Mouse (Mus musculus) embryonic facial prominence, embryonic 15.5 days (tissue): Measurements from ENCODE around the gene Mrvi1. TPM values are rescaled to one million over a fixed set of nuclear protein-coding genes. Genes with fewer than 3 reads are reported as not detected.

Source experiments
- ATAC-seq: fragments of 200-750 bp; cut with Nextera tagmentation; 2 replicates; pipeline ENCODE4 v1.8.0; 2017; ENCODE audit warnings: low read depth, moderate TSS enrichment; ENCODE audit not compliant: insufficient number of reproducible peaks, low FRiP score, low TSS enrichment
- H3K27ac ChIP-seq: fragments of 300-500 bp; sonication (generic); replicated peaks from 2 replicates; pipeline ENCODE4 v1.5.1; 2015; ENCODE audit warnings: mild to moderate bottlenecking, inconsistent platforms
- H3K27me3 ChIP-seq: fragments of 300-500 bp; sonication (generic); 2 replicates; pipeline ENCODE4 v1.6.1; 2015; ENCODE audit warnings: inconsistent platforms
- H3K36me3 ChIP-seq: fragments of 300-500 bp; sonication (generic); 2 replicates; pipeline ENCODE4 v1.6.1; 2015; ENCODE audit warnings: mild to moderate bottlenecking, inconsistent platforms
- H3K4me1 ChIP-seq: fragments of 300-500 bp; sonication (generic); 2 replicates; pipeline ENCODE4 v1.6.1; 2015; ENCODE audit warnings: inconsistent platforms
- H3K4me2 ChIP-seq: fragments of 300-500 bp; sonication (generic); replicated peaks from 2 replicates; pipeline ENCODE4 v1.6.1; 2015; ENCODE audit warnings: mild to moderate bottlenecking, inconsistent platforms
- H3K4me3 ChIP-seq: fragments of 300-500 bp; sonication (generic); replicated peaks from 2 replicates; pipeline ENCODE4 v1.5.1; 2015; ENCODE audit warnings: mild to moderate bottlenecking, inconsistent platforms
- H3K9ac ChIP-seq: fragments of 300-500 bp; sonication (generic); 2 replicates; pipeline ENCODE4 v1.6.1; 2015; ENCODE audit warnings: inconsistent platforms
- H3K9me3 ChIP-seq: fragments of 300-500 bp; sonication (generic); replicated peaks from 2 replicates; pipeline ENCODE4 v1.6.1; 2016; ENCODE audit warnings: inconsistent platforms
- WGBS: fragments of 180-500 bp; shearing (Covaris S2); methylation state at CpG from one replicate; pipeline ENCODE4 v1.1.7; 2015; 5-methylcytosine and 5-hydroxymethylcytosine counted together
- polyA plus RNA-seq: library from polyadenylated mRNA; unstranded; fragments of >200 nt; fragmentation: Nextera tagmentation; extraction: Ambion mirVana; gene quantifications from 2 replicates; pipeline ENCODE4 v1.2.1, GENCODE M21; 2015

Mrvi1 gene
- polyA plus RNA-seq, 1 experiment from 2014 or later: 2.1 TPM

GRCm38 (mm10) chr7:110851541-110852203, 130.6 kb downstream of the Mrvi1 start:
- 72% methylated on average over 7 of the region's 7 CpGs for WGBS
- no peak for ATAC-seq

GRCm38 (mm10) chr7:110848371-110848770, 133.9 kb downstream of the Mrvi1 start:
- H3K36me3 ChIP-seq: no peaks in the 10 kb centered on the region
- H3K27me3 ChIP-seq: no peaks in the 10 kb centered on the region
- H3K4me2 ChIP-seq: no peak overlapping the region
- 87% methylated on average over 1 of the region's 1 CpGs for WGBS
- no peak overlapping the region for H3K4me3 ChIP-seq
- peaks cover 1% of the 10 kb centered on the region; the same call in 1 of the 2 replicates for H3K4me1 ChIP-seq
- ATAC-seq: no peak
- H3K9ac ChIP-seq: no peak overlapping the region
- no peak overlapping the region for H3K27ac ChIP-seq
- no peaks in the 10 kb centered on the region for H3K9me3 ChIP-seq

More at GRCm38 (mm10) chr7:110851541-110852203, 130.6 kb downstream of the Mrvi1 start:
- Histone ChIP-seq H3K36me3 (no peaks in the 10 kb centered on the region), H3K9me3 (no peaks in the 10 kb centered on the region), H3K4me1 (no peaks in the 10 kb centered on the region), H3K27me3 (no peaks in the 10 kb centered on the region), H3K4me3 (no peak overlapping the region), H3K4me2 (no peak overlapping the region), H3K9ac (no peak overlapping the region), H3K27ac (no peak overlapping the region; the same call in 1 of the 2 replicates)

- Histone ChIP-seq H3K9ac (no peak overlapping the region), H3K27ac (no peak overlapping the region), H3K9me3 (no peaks in the 10 kb centered on the region), H3K36me3 (no peaks in the 10 kb centered on the region), H3K4me2 (no peak overlapping the region), H3K4me3 (no peak overlapping the region), H3K27me3 (no peaks in the 10 kb centered on the region), H3K4me1 (peaks cover 3% of the 10 kb centered on the region; the same call in 1 of the 2 replicates)
- ATAC-seq: no peak
- 74% methylated on average over 2 of the region's 2 CpGs for WGBS
Measured at GRCm38 (mm10) chr7:110847321-110847720, 134.9 kb downstream of the Mrvi1 start.

- peak; percentile 91 for ATAC-seq
- no peaks in the 10 kb centered on the region for H3K36me3 ChIP-seq
- peaks cover 3% of the 10 kb centered on the region; the same call in 1 of the 2 replicates for H3K4me1 ChIP-seq
- WGBS: under 1% methylated on average over 42 of the region's 42 CpGs
- peak within 1 kb of the TSS; percentile 85 for H3K4me3 ChIP-seq
- H3K9ac ChIP-seq: peak within 1 kb of the TSS; percentile 58
- H3K4me2 ChIP-seq: peak within 1 kb of the TSS; percentile 85
- no peaks in the 10 kb centered on the region for H3K27me3 ChIP-seq
- H3K27ac ChIP-seq: peak within 1 kb of the TSS; percentile 89
- no peaks in the 10 kb centered on the region for H3K9me3 ChIP-seq
Measured at GRCm38 (mm10) chr7:110843916-110844874, 138.1 kb downstream of the Mrvi1 start, which contains the start of gene Rnf141. TSS of gene Rnf141 (minus strand) at chr7:110844457.

- no peak overlapping the region for H3K27ac ChIP-seq
- H3K4me3 ChIP-seq: no peak overlapping the region
- no peaks in the 10 kb centered on the region for H3K27me3 ChIP-seq
- no peaks in the 10 kb centered on the region for H3K9me3 ChIP-seq
- H3K9ac ChIP-seq: no peak overlapping the region
- no peak for ATAC-seq
- 78% methylated on average over 4 of the region's 4 CpGs for WGBS
- no peaks in the 10 kb centered on the region for H3K36me3 ChIP-seq
- peaks cover 3% of the 10 kb centered on the region; the same call in 1 of the 2 replicates for H3K4me1 ChIP-seq
- no peak overlapping the region for H3K4me2 ChIP-seq
Measured at GRCm38 (mm10) chr7:110840332-110840731, 141.9 kb downstream of the Mrvi1 start.

GRCm38 (mm10) chr7:110834522-110834921, 147.7 kb downstream of the Mrvi1 start:
- Histone ChIP-seq H3K4me2 (no peak overlapping the region), H3K36me3 (0 out of 2 replicates have a peak, but pooled peaks cover 5% of the 10 kb centered on the region), H3K27me3 (no peaks in the 10 kb centered on the region), H3K9me3 (no peaks in the 10 kb centered on the region), H3K9ac (no peak overlapping the region), H3K4me1 (no peaks in the 10 kb centered on the region), H3K4me3 (no peak overlapping the region), H3K27ac (no peak overlapping the region)
- WGBS: 43% methylated on average over 3 of the region's 3 CpGs
- no peak for ATAC-seq

- Histone ChIP-seq H3K36me3 (peaks cover 8% of the 10 kb centered on the region; the same call in 1 of the 2 replicates), H3K27ac (no peak overlapping the region), H3K4me2 (no peak overlapping the region), H3K4me3 (no peak overlapping the region), H3K9ac (no peak overlapping the region), H3K9me3 (no peaks in the 10 kb centered on the region), H3K4me1 (no peaks in the 10 kb centered on the region), H3K27me3 (no peaks in the 10 kb centered on the region)
- no peak for ATAC-seq
- 87% methylated on average over 1 of the region's 1 CpGs for WGBS
Measured at GRCm38 (mm10) chr7:110834018-110834417, 148.2 kb downstream of the Mrvi1 start.

- Histone ChIP-seq H3K9me3 (no peaks in the 10 kb centered on the region), H3K27me3 (no peaks in the 10 kb centered on the region), H3K27ac (no peak overlapping the region), H3K4me2 (no peak overlapping the region), H3K9ac (no peak overlapping the region), H3K4me3 (no peak overlapping the region), H3K36me3 (peaks cover 14% of the 10 kb centered on the region; the same call in 1 of the 2 replicates), H3K4me1 (no peaks in the 10 kb centered on the region)
- ATAC-seq: no peak
- WGBS: 94% methylated on average over 1 of the region's 1 CpGs
Measured at GRCm38 (mm10) chr7:110833024-110833423, 149.2 kb downstream of the Mrvi1 start.

GRCm38 (mm10) chr7:110823995-110824953, 158.0 kb downstream of the Mrvi1 start:
- WGBS: 81% methylated on average over 8 of the region's 8 CpGs

GRCm38 (mm10) chr7:110823593-110823992, 158.7 kb downstream of the Mrvi1 start:
- Histone ChIP-seq H3K9me3 (no peaks in the 10 kb centered on the region), H3K27ac (no peak overlapping the region), H3K4me1 (peaks cover 22% of the 10 kb centered on the region), H3K4me3 (no peak overlapping the region), H3K9ac (no peak overlapping the region), H3K4me2 (no peak overlapping the region), H3K27me3 (no peaks in the 10 kb centered on the region), H3K36me3 (peaks cover 22% of the 10 kb centered on the region)
- 59% methylated on average over 4 of the region's 4 CpGs for WGBS
- ATAC-seq: no peak

More at GRCm38 (mm10) chr7:110823995-110824953, 158.0 kb downstream of the Mrvi1 start:
- Histone ChIP-seq H3K27me3 (no peaks in the 10 kb centered on the region), H3K9me3 (no peaks in the 10 kb centered on the region), H3K9ac (no peak overlapping the region), H3K36me3 (peaks cover 29% of the 10 kb centered on the region), H3K4me1 (peaks cover 22% of the 10 kb centered on the region), H3K4me2 (no peak overlapping the region), H3K4me3 (no peak overlapping the region), H3K27ac (no peak overlapping the region)
- no peak for ATAC-seq
